Mouse (Mus musculus) MEL (cell line): ENCODE measurements around the gene Scap. TPM values are rescaled to one million over a fixed set of nuclear protein-coding genes. Genes with fewer than 3 reads are reported as not detected.

ENCODE experiments used
- DNase-seq: peaks from one replicate; pipeline ENCODE4 v3.0.0; 2011; ENCODE audit warnings: low read depth, low spot score
- H3K27ac ChIP-seq: 2 replicates; pipeline ENCODE4 v1.5.1; 2012; ENCODE audit warnings: low read depth, mild to moderate bottlenecking, control low read depth, low read length, moderate library complexity; ENCODE audit not compliant: control insufficient read depth
- H3K27me3 ChIP-seq, 2 experiments: fragments of 150-350 bp in 1 of 2; sonication (generic) in 1 of 2; 2 replicates each; pipeline ENCODE4 v1.6.1; 2012; ENCODE audit warnings: low read length in 2 of 2, mild to moderate bottlenecking in 2 of 2, improper control_type of control experiment in 1 of 2, moderate library complexity in 1 of 2; ENCODE audit not compliant: insufficient read depth in 2 of 2, control insufficient read depth in 1 of 2
- H3K36me3 ChIP-seq, 2 experiments: 2 replicates each; pipeline ENCODE4 v1.6.1; 2012 to 2014; ENCODE audit warnings: low read length in 2 of 2, improper control_type of control experiment in 1 of 2, inconsistent platforms in 1 of 2, mild to moderate bottlenecking in 1 of 2; ENCODE audit not compliant: insufficient read depth in 2 of 2, control insufficient read depth in 1 of 2
- H3K4me1 ChIP-seq, 2 experiments: fragments of 150-350 bp in 1 of 2; sonication (generic) in 1 of 2; 2 replicates each; pipeline ENCODE4 v1.6.1; 2012; ENCODE audit warnings: low read length in 2 of 2, improper control_type of control experiment in 1 of 2, mild to moderate bottlenecking in 1 of 2; ENCODE audit not compliant: insufficient read depth in 2 of 2, control insufficient read depth in 1 of 2
- H3K4me3 ChIP-seq, 2 experiments: fragments of 150-350 bp in 1 of 2; sonication (generic) in 1 of 2; 2 replicates each; pipeline ENCODE4 v1.5.1; 2012; ENCODE audit warnings: low read depth in 2 of 2, low read length in 2 of 2, mild to moderate bottlenecking in 2 of 2, moderate library complexity in 2 of 2, control low read depth in 1 of 2, improper control_type of control experiment in 1 of 2; ENCODE audit not compliant: control insufficient read depth in 1 of 2, insufficient read depth in 1 of 2
- H3K79me2 ChIP-seq: 2 replicates; pipeline ENCODE4 v1.6.1; 2012; ENCODE audit warnings: mild to moderate bottlenecking, low read length, moderate library complexity; ENCODE audit not compliant: control insufficient read depth, poor library complexity, insufficient read depth
- H3K9ac ChIP-seq: 2 replicates; pipeline ENCODE4 v1.6.1; 2012; ENCODE audit warnings: low read depth, mild to moderate bottlenecking, control low read depth, low read length, moderate library complexity; ENCODE audit not compliant: control insufficient read depth, poor library complexity, severe bottlenecking
- H3K9me3 ChIP-seq: fragments of 150-350 bp; sonication (generic); replicated peaks from 2 replicates; pipeline ENCODE4 v1.6.1; 2012; ENCODE audit warnings: mild to moderate bottlenecking, low read length, improper control_type of control experiment, moderate library complexity; ENCODE audit not compliant: insufficient read depth
- CHD1 ChIP-seq: IDR thresholded peaks from 2 replicates; pipeline ENCODE4 v1.6.1; 2012; ENCODE audit warnings: low read depth, mild to moderate bottlenecking, inconsistent platforms, low read length, improper control_type of control experiment
- CHD2 ChIP-seq: IDR thresholded peaks from 2 replicates; pipeline ENCODE4 v1.6.1; 2011; ENCODE audit warnings: low read length, improper control_type of control experiment
- CTCF ChIP-seq, 3 experiments: IDR thresholded peaks in 2 of 3; conservative IDR thresholded peaks in 1 of 3; 2 replicates each; pipeline ENCODE4 v1.5.1; 2011 to 2012; ENCODE audit warnings: low read length in 3 of 3, low read depth in 2 of 3, mild to moderate bottlenecking in 2 of 3, improper control_type of control experiment in 1 of 3, inconsistent platforms in 1 of 3, mixed read lengths in 1 of 3, moderate library complexity in 1 of 3; ENCODE audit not compliant: control insufficient read depth in 1 of 3, insufficient read depth in 1 of 3, poor library complexity in 1 of 3, severe bottlenecking in 1 of 3
- EP300 ChIP-seq, 2 experiments: IDR thresholded peaks; 2 replicates each; pipeline ENCODE4 v1.6.1; 2011; ENCODE audit warnings: improper control_type of control experiment in 2 of 2, low read length in 2 of 2, low read depth in 1 of 2, mild to moderate bottlenecking in 1 of 2
- HCFC1 ChIP-seq: IDR thresholded peaks from 2 replicates; pipeline ENCODE4 v1.6.1; 2012; ENCODE audit warnings: low read depth, mild to moderate bottlenecking, inconsistent platforms, low read length, improper control_type of control experiment, moderate library complexity
- MAX ChIP-seq: IDR thresholded peaks from 2 replicates; pipeline ENCODE4 v1.6.1; 2011; ENCODE audit warnings: low read length, improper control_type of control experiment
- MAZ ChIP-seq: IDR thresholded peaks from 2 replicates; pipeline ENCODE4 v1.6.1; 2012; ENCODE audit warnings: low read depth, mild to moderate bottlenecking, inconsistent platforms, low read length, improper control_type of control experiment
- MEF2A ChIP-seq: IDR thresholded peaks from 2 replicates; pipeline ENCODE4 v1.6.1; 2014; ENCODE audit warnings: low read depth, mild to moderate bottlenecking, inconsistent platforms, low read length, improper control_type of control experiment; ENCODE audit not compliant: poor library complexity, insufficient replicate concordance, severe bottlenecking; ENCODE audit errors: extremely low read depth
- NELFE ChIP-seq: IDR thresholded peaks from 2 replicates; pipeline ENCODE4 v1.6.1; 2011; ENCODE audit warnings: low read depth, low read length, improper control_type of control experiment
- POLR2AphosphoS2 ChIP-seq: IDR thresholded peaks from 2 replicates; pipeline ENCODE4 v1.6.1; 2011; ENCODE audit warnings: low read length, improper control_type of control experiment
- RCOR1 ChIP-seq: IDR thresholded peaks from 2 replicates; pipeline ENCODE4 v1.6.1; 2012; ENCODE audit warnings: low read depth, mild to moderate bottlenecking, inconsistent platforms, low read length, improper control_type of control experiment
- SIN3A ChIP-seq: IDR thresholded peaks from 2 replicates; pipeline ENCODE4 v1.6.1; 2012; ENCODE audit warnings: low read length, improper control_type of control experiment, inconsistent platforms
- SMC3 ChIP-seq: IDR thresholded peaks from 2 replicates; pipeline ENCODE4 v1.6.1; 2011; ENCODE audit warnings: low read depth, low read length, improper control_type of control experiment
- USF2 ChIP-seq, 2 experiments: IDR thresholded peaks; 2 replicates each; pipeline ENCODE4 v1.6.1; 2011 to 2012; ENCODE audit warnings: improper control_type of control experiment in 2 of 2, low read length in 2 of 2, borderline replicate concordance in 1 of 2, inconsistent platforms in 1 of 2, low read depth in 1 of 2, mild to moderate bottlenecking in 1 of 2; ENCODE audit not compliant: insufficient read depth in 1 of 2
- ZKSCAN1 ChIP-seq: IDR thresholded peaks from 2 replicates; pipeline ENCODE4 v1.6.1; 2012; ENCODE audit warnings: low read depth, mild to moderate bottlenecking, inconsistent platforms, low read length, improper control_type of control experiment, moderate library complexity
- polyA plus RNA-seq, 2 experiments: library from polyadenylated mRNA; stranded (reverse) in 1 of 2; unstranded in 1 of 2; fragments of >175 nt in 1 of 2; fragments of >200 nt in 1 of 2; gene quantifications; 2 replicates each; pipeline versions ENCODE4 v1.2.1 to v1.2.4; 2012; ENCODE audit warnings: low replicate concordance in 2 of 2, low read depth in 1 of 2; ENCODE audit not compliant: insufficient read length in 2 of 2, insufficient read depth in 1 of 2, missing spikeins in 1 of 2
- total RNA-seq: library from RNA; depleted of rRNA; stranded (reverse); fragments of 300-350 nt; gene quantifications from 2 replicates; pipeline ENCODE4 v1.2.3, GENCODE M21; 2012

The Scap gene
- total and polyA plus RNA-seq, 3 experiments = 59.4 to 88.8 TPM; not detected in 1

GRCm38 (mm10) chr9:110322972-110323371 lies 10.1 kb upstream of the Scap start:
- no peak overlapping the region for H3K4me3 ChIP-seq
- TF ChIP-seq CHD1 (no peak), EP300 (IDR thresholded peaks at IDR 0.05; ENCODE audit: low read depth in 1 of 2, low read length in 2 of 2) (no peak), RCOR1 (no peak), NELFE (no peak), HCFC1 (no peak), USF2 (IDR thresholded peaks at IDR 0.05; ENCODE audit: borderline replicate concordance in 1 of 2, insufficient read depth in 1 of 2, low read depth in 1 of 2, low read length in 2 of 2) (no peak), CTCF (IDR thresholded peaks at IDR 0.05 in 2 of 3, conservative IDR thresholded peaks at IDR 0.05 in 1 of 3; ENCODE audit: control insufficient read depth in 1 of 3, insufficient read depth in 1 of 3, low read depth in 2 of 3, low read length in 3 of 3, poor library complexity in 1 of 3, severe bottlenecking in 1 of 3) (no peak), ZKSCAN1 (no peak), SIN3A (no peak), MAX (no peak)
- no peaks in the 10 kb centered on the region for H3K27me3 ChIP-seq
- no peak overlapping the region for H3K27ac ChIP-seq
- DNase-seq = no peak
- H3K4me1 ChIP-seq = 0 out of 4 replicates have a peak, but pooled peaks cover 0 to 3% of the 10 kb centered on the region in 2 experiments
- no peaks in the 10 kb centered on the region for H3K36me3 ChIP-seq
- no peak overlapping the region for H3K9ac ChIP-seq
- no peaks in the 10 kb centered on the region for H3K9me3 ChIP-seq
- no peaks in the 10 kb centered on the region for H3K79me2 ChIP-seq

- no peak for DNase-seq
- TF ChIP-seq CHD2 (no peak), MAZ (no peak), SIN3A (no peak), POLR2AphosphoS2 (no peak), HCFC1 (no peak), SMC3 (no peak), CTCF (IDR thresholded peaks at IDR 0.05 in 2 of 3, conservative IDR thresholded peaks at IDR 0.05 in 1 of 3; ENCODE audit: control insufficient read depth in 1 of 3, insufficient read depth in 1 of 3, low read depth in 2 of 3, low read length in 3 of 3, poor library complexity in 1 of 3, severe bottlenecking in 1 of 3) (no peak), MEF2A (no peak), ZKSCAN1 (no peak)
- Histone ChIP-seq H3K27ac (no peak overlapping the region), H3K79me2 (no peaks in the 10 kb centered on the region), H3K36me3 (peaks cover 0 to 7% of the 10 kb centered on the region in 2 experiments; a peak in 2 of 4 replicates), H3K4me1 (peaks cover 3 to 13% of the 10 kb centered on the region in 2 experiments; a peak in 3 of 4 replicates), H3K9ac (no peak overlapping the region), H3K27me3 (no peaks in the 10 kb centered on the region), H3K9me3 (no peaks in the 10 kb centered on the region), H3K4me3 (no peak overlapping the region)
Observed at GRCm38 (mm10) chr9:110324181-110324580, 8.9 kb upstream of the Scap start.
